Mouse (Mus musculus): ENCODE measurements around the gene Rasal1. TPM values are rescaled to one million over a fixed set of nuclear protein-coding genes. Genes with fewer than 3 reads are reported as not detected.

Gene Rasal1
- polyA plus RNA-seq, 1 experiment from 2014 or later = 0.15 TPM

DNA sequence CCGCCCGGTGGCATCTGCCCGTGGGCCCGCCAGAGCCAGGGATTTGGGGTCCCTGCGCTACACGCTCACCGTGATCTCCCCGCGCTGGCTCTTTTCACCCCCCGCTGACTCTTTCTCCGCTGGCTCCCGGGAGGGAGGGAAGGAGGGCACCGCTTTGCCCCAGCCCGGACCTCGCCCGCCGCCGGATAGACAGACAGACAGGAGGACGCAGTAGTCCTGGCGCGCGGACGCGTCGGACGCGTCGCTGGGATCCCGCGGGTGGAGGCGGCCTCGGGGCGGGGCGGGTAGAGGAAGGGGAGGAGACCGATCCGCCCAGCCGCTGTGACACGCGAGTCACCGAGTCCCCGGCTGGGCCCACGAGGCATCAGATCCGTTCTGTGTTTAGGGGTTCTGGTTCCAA is 62.8 kb downstream of the Rasal1 start:
- Histone ChIP-seq H3K9me3 (replicated peaks; ENCODE audit: control insufficient read depth, low read length) (no peaks in the 10 kb centered on the region), H3K4me3 (ENCODE audit: low read depth, low read length) (no peak overlapping the region), H3K27me3 (ENCODE audit: control insufficient read depth, insufficient read depth, low read depth, low read length) (peaks cover 45% of the 10 kb centered on the region), H3K9ac (ENCODE audit: low read depth, low read length) (no peak overlapping the region), H3K36me3 (ENCODE audit: control insufficient read depth, insufficient read depth) (no peaks in the 10 kb centered on the region), H3K27ac (ENCODE audit: low read length) (no peak overlapping the region), H3K4me1 (ENCODE audit: control insufficient read depth, low read depth, low read length) (no peaks in the 10 kb centered on the region), H3K4me2 (ENCODE audit: low read depth, low read length) (0 out of 2 replicates have a peak overlapping the region, but pooled peaks have one; percentile 6)
- WGBS (ENCODE audit: insufficient replicate concordance) = 2% methylated on average over 37 of the region's 43 CpGs
- ATAC-seq (ENCODE audit: low read depth) = no peak

DNA sequence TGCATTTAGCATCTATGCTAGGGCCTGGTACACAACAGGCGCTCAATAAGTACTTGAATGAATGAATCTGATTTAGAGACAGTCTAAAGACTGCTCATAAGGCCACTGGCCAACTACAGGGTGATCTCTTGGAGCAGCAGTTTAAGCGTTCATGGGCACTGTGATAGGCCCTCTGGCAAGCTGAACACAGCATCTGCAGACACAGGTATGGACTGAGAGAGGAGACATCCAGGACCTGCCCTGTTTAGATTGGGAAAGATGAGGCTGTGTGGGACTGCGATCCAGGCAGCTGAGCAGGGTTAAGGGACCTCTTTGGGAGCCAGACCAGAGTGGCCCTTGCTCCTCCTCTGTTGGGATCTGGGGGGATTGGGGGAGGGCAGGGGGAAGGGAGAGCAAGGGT is 63.2 kb downstream of the Rasal1 start, which contains the start of gene Dtx1:
Gene Dtx1 (minus strand): TSS at position 101 of the 400 bp plus-strand sequence.
- no peak within 1 kb of the TSS for H3K9ac ChIP-seq (ENCODE audit: low read depth, low read length)
- H3K4me1 ChIP-seq (ENCODE audit: control insufficient read depth, low read depth, low read length) = no peaks in the 10 kb centered on the region
- no peak within 1 kb of the TSS for H3K27ac ChIP-seq (ENCODE audit: low read length)
- H3K4me2 ChIP-seq (ENCODE audit: low read depth, low read length) = 0 out of 2 replicates have a peak within 1 kb of the TSS, but pooled peaks have one; percentile 6
- no peak within 1 kb of the TSS for H3K4me3 ChIP-seq (ENCODE audit: low read depth, low read length)
- no peak for ATAC-seq (ENCODE audit: low read depth)
- 29% methylated on average over 3 of the region's 3 CpGs for WGBS (ENCODE audit: insufficient replicate concordance)
- no peaks in the 10 kb centered on the region for H3K36me3 ChIP-seq (ENCODE audit: control insufficient read depth, insufficient read depth)
- H3K27me3 ChIP-seq (ENCODE audit: control insufficient read depth, insufficient read depth, low read depth, low read length) = peaks cover 45% of the 10 kb centered on the region
- no peaks in the 10 kb centered on the region for H3K9me3 ChIP-seq (replicated peaks; ENCODE audit: control insufficient read depth, low read length)

DNA sequence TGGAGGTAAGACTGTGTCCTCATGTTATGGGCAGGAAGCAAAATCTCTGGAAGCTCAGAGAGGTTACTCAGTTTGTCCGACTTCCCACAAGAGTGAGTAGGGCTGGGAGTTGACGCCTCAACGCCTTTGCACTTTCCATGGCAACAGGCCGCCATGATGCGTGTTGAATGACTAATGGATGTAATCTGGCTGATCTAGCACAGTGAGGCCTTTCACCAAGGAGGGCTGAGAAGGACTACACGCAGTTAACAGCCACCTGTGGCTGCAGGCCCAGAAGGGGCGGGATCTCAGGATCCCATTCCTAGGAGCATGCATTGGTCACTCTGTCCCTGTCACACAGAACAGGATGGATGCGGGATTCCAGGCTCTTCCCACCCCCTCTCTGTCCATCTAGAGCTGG is 64.1 kb downstream of the Rasal1 start:
- 52% methylated on average over 8 of the region's 8 CpGs for WGBS (ENCODE audit: insufficient replicate concordance)
- H3K9me3 ChIP-seq (replicated peaks; ENCODE audit: control insufficient read depth, low read length) = no peaks in the 10 kb centered on the region
- no peaks in the 10 kb centered on the region for H3K4me1 ChIP-seq (ENCODE audit: control insufficient read depth, low read depth, low read length)
- no peak overlapping the region for H3K27ac ChIP-seq (ENCODE audit: low read length)
- no peak overlapping the region for H3K4me3 ChIP-seq (ENCODE audit: low read depth, low read length)
- H3K9ac ChIP-seq (ENCODE audit: low read depth, low read length) = no peak overlapping the region
- ATAC-seq (ENCODE audit: low read depth) = no peak
- H3K27me3 ChIP-seq (ENCODE audit: control insufficient read depth, insufficient read depth, low read depth, low read length) = peaks cover 45% of the 10 kb centered on the region
- no peaks in the 10 kb centered on the region for H3K36me3 ChIP-seq (ENCODE audit: control insufficient read depth, insufficient read depth)
- no peak overlapping the region for H3K4me2 ChIP-seq (ENCODE audit: low read depth, low read length)

DNA sequence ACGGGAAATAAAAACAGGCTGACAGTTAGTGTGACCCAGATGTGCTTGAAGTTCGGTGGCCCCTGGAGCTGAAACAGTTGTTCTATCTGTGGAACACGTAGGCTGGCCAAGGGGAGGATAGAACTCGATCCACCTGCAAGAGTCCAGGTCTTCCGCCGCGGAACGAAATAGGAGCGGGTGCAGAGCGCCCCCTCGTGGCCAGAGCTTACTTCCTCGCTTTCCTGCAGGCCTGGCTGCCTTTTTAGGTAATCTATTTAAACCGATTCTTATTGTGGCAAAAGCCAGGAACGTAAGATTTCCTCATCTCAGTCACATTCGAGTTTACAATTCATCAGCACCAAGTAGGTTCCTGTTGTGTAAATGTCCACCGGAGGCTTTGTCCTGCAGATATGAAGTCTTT is 65.7 kb downstream of the Rasal1 start:
- no peak overlapping the region for H3K27ac ChIP-seq (ENCODE audit: low read length)
- H3K4me3 ChIP-seq (ENCODE audit: low read depth, low read length) = no peak overlapping the region
- H3K27me3 ChIP-seq (ENCODE audit: control insufficient read depth, insufficient read depth, low read depth, low read length) = peaks cover 40% of the 10 kb centered on the region
- ATAC-seq (ENCODE audit: low read depth) = no peak
- H3K4me1 ChIP-seq (ENCODE audit: control insufficient read depth, low read depth, low read length) = no peaks in the 10 kb centered on the region
- H3K4me2 ChIP-seq (ENCODE audit: low read depth, low read length) = no peak overlapping the region
- no peak overlapping the region for H3K9ac ChIP-seq (ENCODE audit: low read depth, low read length)
- no peaks in the 10 kb centered on the region for H3K9me3 ChIP-seq (replicated peaks; ENCODE audit: control insufficient read depth, low read length)
- no peaks in the 10 kb centered on the region for H3K36me3 ChIP-seq (ENCODE audit: control insufficient read depth, insufficient read depth)
- WGBS (ENCODE audit: insufficient replicate concordance) = 5% methylated on average over 16 of the region's 16 CpGs

DNA sequence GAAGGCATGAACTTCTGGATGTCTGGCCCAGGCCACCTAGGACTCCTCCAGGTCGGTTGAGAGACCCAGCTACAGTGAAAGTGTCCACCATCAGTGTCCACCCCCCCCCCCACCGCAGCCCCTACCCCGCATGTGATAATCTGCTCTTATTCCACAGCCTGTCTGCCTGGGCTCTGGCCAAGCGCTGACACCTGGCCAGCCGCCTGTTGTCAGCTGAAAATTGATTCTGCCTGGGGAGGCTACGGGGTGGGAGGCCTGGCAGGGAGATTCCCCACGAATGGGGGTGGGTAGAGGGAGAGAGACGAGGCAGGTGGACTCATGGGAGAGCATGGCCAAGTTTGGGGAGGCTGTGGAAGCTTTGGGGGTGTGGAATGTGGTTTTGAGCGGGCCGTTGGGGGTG is 68.5 kb downstream of the Rasal1 start:
- WGBS (ENCODE audit: insufficient replicate concordance) = 53% methylated on average over 10 of the region's 10 CpGs
- ATAC-seq (ENCODE audit: low read depth) = no peak
- no peaks in the 10 kb centered on the region for H3K4me1 ChIP-seq (ENCODE audit: control insufficient read depth, low read depth, low read length)
- no peak overlapping the region for H3K9ac ChIP-seq (ENCODE audit: low read depth, low read length)
- H3K4me3 ChIP-seq (ENCODE audit: low read depth, low read length) = no peak overlapping the region
- H3K4me2 ChIP-seq (ENCODE audit: low read depth, low read length) = no peak overlapping the region
- no peaks in the 10 kb centered on the region for H3K9me3 ChIP-seq (replicated peaks; ENCODE audit: control insufficient read depth, low read length)
- H3K27ac ChIP-seq (ENCODE audit: low read length) = no peak overlapping the region
- no peaks in the 10 kb centered on the region for H3K36me3 ChIP-seq (ENCODE audit: control insufficient read depth, insufficient read depth)
- peaks cover 12% of the 10 kb centered on the region for H3K27me3 ChIP-seq (ENCODE audit: control insufficient read depth, insufficient read depth, low read depth, low read length)

DNA sequence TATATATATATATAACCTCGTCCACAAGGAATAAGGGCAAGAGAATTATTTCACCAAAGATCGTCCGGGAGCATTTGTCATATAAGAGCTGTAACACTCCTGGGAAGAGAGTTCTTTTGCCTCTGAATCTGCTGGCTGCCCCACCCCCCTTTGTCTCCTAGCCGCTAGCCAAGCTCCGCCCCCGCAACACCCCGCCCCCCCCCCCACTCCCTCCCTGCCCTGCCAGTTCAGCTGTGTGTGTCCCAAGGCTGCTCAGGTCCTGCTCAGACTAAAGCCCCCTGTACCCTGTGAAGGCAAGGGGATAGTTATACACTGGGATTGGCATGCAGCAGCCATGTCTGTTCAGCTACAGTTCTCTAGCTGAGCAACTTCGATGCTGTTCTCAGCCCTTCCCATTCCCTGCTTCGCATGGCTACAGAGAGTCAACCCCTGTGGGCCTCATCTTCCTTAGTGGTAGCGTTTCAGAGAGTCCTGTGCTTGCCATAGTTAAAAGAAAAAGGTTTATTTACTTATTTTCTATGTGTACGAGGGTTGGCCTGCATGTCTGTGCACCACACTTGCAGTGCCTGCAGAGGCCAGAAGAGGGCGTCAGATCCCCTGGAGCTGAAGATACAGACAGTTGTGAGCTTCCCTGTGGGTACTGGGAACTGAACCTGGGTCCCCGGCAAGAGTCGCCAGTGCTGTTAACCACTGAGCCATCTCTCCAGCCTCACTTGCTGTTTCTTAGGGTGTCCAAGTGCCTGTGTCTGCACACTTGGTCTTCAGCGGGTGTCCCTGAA is 70.2 kb downstream of the Rasal1 start:
- Histone ChIP-seq H3K4me2 (ENCODE audit: low read depth, low read length) (no peak overlapping the region), H3K27ac (ENCODE audit: low read length) (no peak overlapping the region), H3K27me3 (ENCODE audit: control insufficient read depth, insufficient read depth, low read depth, low read length) (peaks cover 3% of the 10 kb centered on the region; the same call in 1 of the 2 replicates), H3K9me3 (replicated peaks; ENCODE audit: control insufficient read depth, low read length) (no peaks in the 10 kb centered on the region), H3K9ac (ENCODE audit: low read depth, low read length) (no peak overlapping the region), H3K4me1 (ENCODE audit: control insufficient read depth, low read depth, low read length) (no peaks in the 10 kb centered on the region), H3K36me3 (ENCODE audit: control insufficient read depth, insufficient read depth) (no peaks in the 10 kb centered on the region), H3K4me3 (ENCODE audit: low read depth, low read length) (no peak overlapping the region)
- 52% methylated on average over 15 of the region's 15 CpGs for WGBS (ENCODE audit: insufficient replicate concordance)
- no peak for ATAC-seq (ENCODE audit: low read depth)

DNA sequence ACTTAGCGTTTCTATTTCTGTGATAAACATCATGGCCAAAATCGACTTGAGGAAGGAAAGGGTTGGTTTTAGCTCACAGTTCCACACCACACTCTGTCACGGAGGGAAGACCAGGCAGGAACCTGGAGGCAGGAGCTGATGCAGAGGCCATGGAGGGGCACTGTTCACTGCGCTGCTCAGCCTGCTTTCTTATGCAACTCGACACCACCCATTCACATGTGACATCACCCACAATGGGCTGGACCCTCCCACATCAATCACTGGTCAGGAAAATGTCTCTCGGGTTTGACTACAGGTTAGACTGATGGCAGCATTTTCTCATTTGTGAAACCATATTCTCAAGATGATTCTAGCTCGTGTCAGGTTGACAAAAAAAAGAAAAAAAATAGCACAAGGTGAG is 72.4 kb downstream of the Rasal1 start:
- H3K27ac ChIP-seq (ENCODE audit: low read length) = no peak overlapping the region
- no peaks in the 10 kb centered on the region for H3K4me1 ChIP-seq (ENCODE audit: control insufficient read depth, low read depth, low read length)
- no peak overlapping the region for H3K4me2 ChIP-seq (ENCODE audit: low read depth, low read length)
- H3K36me3 ChIP-seq (ENCODE audit: control insufficient read depth, insufficient read depth) = no peaks in the 10 kb centered on the region
- no peaks in the 10 kb centered on the region for H3K9me3 ChIP-seq (replicated peaks; ENCODE audit: control insufficient read depth, low read length)
- 35% methylated on average over 7 of the region's 7 CpGs for WGBS (ENCODE audit: insufficient replicate concordance)
- ATAC-seq (ENCODE audit: low read depth) = no peak
- H3K27me3 ChIP-seq (ENCODE audit: control insufficient read depth, insufficient read depth, low read depth, low read length) = no peaks in the 10 kb centered on the region
- H3K9ac ChIP-seq (ENCODE audit: low read depth, low read length) = no peak overlapping the region
- no peak overlapping the region for H3K4me3 ChIP-seq (ENCODE audit: low read depth, low read length)

DNA sequence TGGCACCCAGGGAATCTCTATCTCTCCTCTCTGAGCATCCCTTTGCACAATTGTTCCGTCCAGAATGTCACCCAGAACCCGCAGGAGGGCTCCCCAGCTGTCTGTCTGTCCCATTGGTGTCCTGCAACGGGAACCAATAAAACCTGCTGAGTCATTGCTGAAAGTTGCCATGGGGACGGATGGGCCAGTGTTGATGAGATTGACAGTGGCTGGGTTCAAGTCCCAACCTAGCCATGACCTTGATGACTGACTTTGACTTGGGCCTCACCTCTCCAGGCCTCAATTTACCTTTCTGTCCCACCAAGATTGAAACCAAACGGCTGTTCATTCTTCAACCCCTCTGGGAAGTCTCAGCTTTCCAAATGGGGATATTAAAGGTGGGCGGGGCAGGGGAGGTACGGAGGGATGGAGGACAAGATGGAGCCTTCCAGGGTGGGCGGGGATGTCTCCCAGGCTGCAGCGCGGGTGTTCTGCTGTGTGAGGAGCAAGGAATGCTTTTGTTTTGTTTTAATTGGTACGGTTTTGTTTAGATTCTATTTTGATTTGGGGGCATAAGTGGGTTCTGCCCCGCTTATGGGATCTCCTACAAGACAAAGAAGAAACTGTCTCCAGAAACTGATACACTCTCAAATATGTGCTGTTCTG is 77.3 kb downstream of the Rasal1 start:
- H3K4me2 ChIP-seq (ENCODE audit: low read depth, low read length) = no peak overlapping the region
- H3K4me3 ChIP-seq (ENCODE audit: low read depth, low read length) = no peak overlapping the region
- H3K36me3 ChIP-seq (ENCODE audit: control insufficient read depth, insufficient read depth) = no peaks in the 10 kb centered on the region
- no peaks in the 10 kb centered on the region for H3K4me1 ChIP-seq (ENCODE audit: control insufficient read depth, low read depth, low read length)
- WGBS (ENCODE audit: insufficient replicate concordance) = 40% methylated on average over 12 of the region's 12 CpGs
- no peak overlapping the region for H3K9ac ChIP-seq (ENCODE audit: low read depth, low read length)
- no peaks in the 10 kb centered on the region for H3K27me3 ChIP-seq (ENCODE audit: control insufficient read depth, insufficient read depth, low read depth, low read length)
- no peaks in the 10 kb centered on the region for H3K9me3 ChIP-seq (replicated peaks; ENCODE audit: control insufficient read depth, low read length)
- ATAC-seq (ENCODE audit: low read depth) = no peak
- no peak overlapping the region for H3K27ac ChIP-seq (ENCODE audit: low read length)
